Mouse (Mus musculus): ENCODE data around the gene Fam19a2.

DNA sequence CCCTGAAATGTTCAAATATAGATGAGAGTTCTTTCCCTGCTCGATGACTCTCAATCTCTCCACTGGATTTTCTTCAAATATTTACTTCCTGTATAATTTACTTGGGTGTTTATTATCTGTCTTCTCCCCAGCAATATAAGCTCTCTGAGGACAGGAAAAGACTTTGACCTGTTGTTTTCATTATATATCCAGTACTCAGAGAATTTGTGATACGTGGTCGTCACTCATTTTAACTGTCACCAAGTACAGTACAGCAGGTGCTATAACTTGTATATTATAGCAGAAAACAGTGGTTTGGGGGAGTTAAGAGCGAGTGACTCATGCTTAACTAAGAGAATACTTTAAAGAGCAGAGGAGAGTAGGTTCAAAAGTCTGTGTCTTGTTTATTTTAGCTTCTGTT, 438.8 kb downstream of the Fam19a2 start:
- TF ChIP-seq POLR2A (IDR thresholded peaks at IDR 0.05; ENCODE audit: control insufficient read depth, low read depth, low read length), result no peak
- no peak for TF ChIP-seq CTCF (IDR thresholded peaks at IDR 0.05; ENCODE audit: control insufficient read depth, insufficient read depth, insufficient replicate concordance, low read depth, low read length)
